Mouse (Mus musculus) limb, embryonic 13.5 days (tissue): Measurements from ENCODE around the gene Hbp1. TPM values are rescaled to one million over a fixed set of nuclear protein-coding genes. Genes with fewer than 3 reads are reported as not detected.

Experiments
- polyA plus RNA-seq: library from polyadenylated mRNA; unstranded; fragments of >200 nt; fragmentation: Nextera tagmentation; extraction: Ambion mirVana; gene quantifications from 2 replicates; pipeline ENCODE4 v1.2.1, GENCODE M21; 2015

Hbp1 gene
- polyA plus RNA-seq, 1 experiment from 2014 or later, result 149 TPM

Other genes with a start within 250 kb of the Hbp1 start
- 0.38 and 0.55 TPM in 2 replicates for gene Gpr22, start 236.6 kb downstream of the Hbp1 start, polyA plus RNA-seq
- 19.9 and 20.3 TPM in 2 replicates for gene Prkar2b, start 110.8 kb upstream of the Hbp1 start, polyA plus RNA-seq